Mouse (Mus musculus) G1E (cell line): ENCODE results near the gene Mb21d2.

ENCODE experiments used
- CTCF ChIP-seq: IDR thresholded peaks from 2 replicates; pipeline ENCODE4 v1.5.1; 2012; ENCODE audit warnings: low read depth, low read length, inconsistent platforms, mixed read lengths
- GATA1 ChIP-seq: IDR thresholded peaks from 2 replicates; pipeline ENCODE4 v1.6.1; 2012; ENCODE audit warnings: borderline replicate concordance, low read length, inconsistent platforms, mixed read lengths
- TAL1 ChIP-seq: conservative IDR thresholded peaks from 2 replicates; pipeline ENCODE4 v1.6.1; 2012; ENCODE audit warnings: low read depth, low read length, inconsistent platforms, mixed read lengths

DNA sequence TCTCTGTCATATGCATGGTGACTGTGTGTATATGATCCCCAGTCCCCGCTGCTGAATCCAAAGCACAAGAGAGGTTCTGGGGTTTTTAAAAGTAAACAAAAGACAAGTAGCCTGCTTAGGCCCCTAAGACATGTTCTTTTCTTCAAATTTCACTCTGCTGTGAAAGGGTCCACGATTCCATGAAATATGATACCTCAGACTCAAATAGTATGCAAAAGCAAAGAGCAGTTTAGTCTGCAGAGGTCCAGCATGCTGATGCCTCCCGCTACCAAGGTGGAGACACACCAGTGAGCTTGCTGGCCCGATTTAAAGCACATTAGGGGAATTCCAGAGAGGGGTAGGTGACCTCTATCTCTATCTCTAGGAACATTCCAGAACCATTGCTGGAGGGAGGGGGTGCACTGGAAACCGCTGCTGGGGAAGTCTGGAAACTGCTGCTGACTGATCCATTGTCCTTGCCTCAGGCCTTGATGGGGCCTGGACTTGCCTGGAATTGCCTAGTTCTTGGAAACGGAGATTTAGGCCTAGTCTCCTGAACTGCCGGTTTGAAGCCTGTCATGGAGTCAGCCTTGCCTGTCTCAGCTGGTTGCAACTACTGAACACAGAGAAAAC, 6.8 kb upstream of the Mb21d2 start:
- TF ChIP-seq TAL1, result no peak
- no peak for TF ChIP-seq CTCF
- TF ChIP-seq GATA1, result no peak
